Mouse (Mus musculus) lung, postnatal 25 days (tissue): ENCODE measurements around the gene Wfdc1.

Experiments
- DNase-seq: peaks from one replicate; pipeline ENCODE4 v3.0.0; 2022; ENCODE audit warnings: low spot score

The Wfdc1 gene

DNA sequence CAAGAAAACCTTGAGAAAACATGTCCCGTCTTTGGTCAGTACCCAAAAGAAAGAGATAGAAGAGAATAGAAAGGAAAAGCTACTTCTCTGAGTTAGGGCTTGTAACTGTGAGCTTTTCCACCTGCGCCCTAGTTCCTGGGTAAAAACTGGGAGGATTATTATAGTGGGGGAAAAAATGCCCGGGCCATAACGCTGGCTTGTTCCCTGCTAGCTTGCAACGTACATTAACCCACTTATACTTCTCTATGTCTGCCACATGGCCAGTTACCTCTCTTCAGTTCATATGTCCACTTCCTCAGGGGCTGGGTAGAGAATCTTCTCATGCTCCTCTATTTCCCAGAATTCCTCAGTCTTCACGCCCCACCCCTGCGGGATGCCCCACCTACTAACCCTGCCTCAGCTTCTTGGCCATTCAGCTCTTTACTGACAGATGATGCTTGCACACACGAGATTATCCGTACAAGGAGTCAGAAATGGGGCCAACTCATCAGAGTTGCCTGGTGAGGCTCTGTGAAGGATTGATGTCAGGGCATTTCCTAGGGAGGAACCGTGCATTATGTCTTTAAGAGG lies 70.3 kb downstream of the Wfdc1 start:
- DNase-seq: no peak

GRCm38 (mm10) chr8:119737093-119737900 lies 71.1 kb downstream of the Wfdc1 start:
- no peak for DNase-seq
